Mouse (Mus musculus) lung, postnatal 0 days (tissue): ENCODE results near the gene Tmem117.

Source experiments
- CTCF ChIP-seq: IDR thresholded peaks from 2 replicates; pipeline ENCODE4 v1.5.1; 2016; ENCODE audit warnings: antibody characterized with exemption, mild to moderate bottlenecking
- EP300 ChIP-seq: IDR thresholded peaks from 2 replicates; pipeline ENCODE4 v1.6.1; 2016; ENCODE audit warnings: antibody characterized with exemption, mild to moderate bottlenecking, control low read depth

DNA sequence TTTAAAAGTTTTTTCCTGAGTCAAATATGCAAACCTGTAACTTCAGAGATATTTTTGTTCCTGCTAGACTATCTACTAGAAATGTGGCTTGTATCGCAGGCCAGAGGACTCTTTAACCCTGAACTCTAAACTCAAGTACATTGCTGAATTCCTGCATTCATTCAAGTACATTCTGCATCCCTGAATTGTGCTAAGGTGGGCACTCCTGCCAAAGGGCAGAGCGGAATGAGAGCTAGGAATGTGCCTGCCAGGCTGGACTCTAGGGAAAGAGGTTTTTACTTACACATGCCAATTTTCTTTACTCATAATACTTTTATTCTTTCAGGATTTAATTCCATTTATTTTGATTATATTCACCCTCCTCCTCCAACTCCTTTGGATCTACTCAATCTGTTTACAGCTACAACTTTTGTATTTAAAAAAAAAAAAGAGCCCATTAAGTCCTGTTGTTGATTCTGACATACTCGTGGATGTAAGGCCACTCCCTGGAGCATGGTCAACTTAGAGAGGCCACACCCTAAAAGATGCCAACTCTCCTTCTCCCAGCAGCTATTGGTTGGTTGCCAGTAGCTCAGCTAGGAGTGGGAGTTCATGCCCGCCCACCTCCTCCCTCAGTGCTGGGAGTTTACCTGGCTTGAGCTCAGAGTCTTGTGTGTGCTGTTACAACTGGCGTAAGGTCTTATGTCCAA lies 60.3 kb downstream of the Tmem117 start:
- TF ChIP-seq CTCF, result no peak
- TF ChIP-seq EP300, result peak; percentile 71
